Mouse (Mus musculus) liver, embryonic 11.5 days (tissue): Measurements from ENCODE around the gene Mettl24. TPM values are rescaled to one million over a fixed set of nuclear protein-coding genes. Genes with fewer than 3 reads are reported as not detected.

Experiments
- ATAC-seq: fragments of 200-750 bp; cut with Nextera tagmentation; replicated peaks from 2 replicates; pipeline ENCODE4 v1.8.0; 2017; ENCODE audit warnings: moderate number of reproducible peaks, mild to moderate bottlenecking, moderate TSS enrichment, moderate library complexity; ENCODE audit not compliant: low FRiP score
- DNase-seq: peaks from one replicate; pipeline ENCODE4 v3.0.0-alpha.2; 2017; ENCODE audit warnings: low spot score
- H3K27ac ChIP-seq: fragments of 300-500 bp; sonication (generic); 2 replicates; pipeline ENCODE4 v1.5.1; 2014; ENCODE audit warnings: mild to moderate bottlenecking, low read depth, low read length, control low read depth
- H3K27me3 ChIP-seq: fragments of 300-500 bp; sonication (generic); replicated peaks from 2 replicates; pipeline ENCODE4 v1.6.1; 2014; ENCODE audit warnings: low read length, mixed read lengths; ENCODE audit not compliant: control insufficient read depth, insufficient read depth
- H3K36me3 ChIP-seq: fragments of 300-500 bp; sonication (generic); 2 replicates; pipeline ENCODE4 v1.6.1; 2014; ENCODE audit warnings: mild to moderate bottlenecking, low read length, moderate library complexity, mixed read lengths; ENCODE audit not compliant: control insufficient read depth, insufficient read depth
- H3K4me1 ChIP-seq: fragments of 300-500 bp; sonication (generic); replicated peaks from 2 replicates; pipeline ENCODE4 v1.6.1; 2014; ENCODE audit warnings: low read length, mixed read lengths; ENCODE audit not compliant: control insufficient read depth, insufficient read depth
- H3K4me2 ChIP-seq: fragments of 300-500 bp; sonication (generic); 2 replicates; pipeline ENCODE4 v1.6.1; 2014; ENCODE audit warnings: mild to moderate bottlenecking, control low read depth, moderate library complexity
- H3K4me3 ChIP-seq: fragments of 300-500 bp; sonication (generic); 2 replicates; pipeline ENCODE4 v1.5.1; 2014; ENCODE audit warnings: low read depth, low read length, control low read depth
- H3K9ac ChIP-seq: fragments of 300-500 bp; sonication (generic); 2 replicates; pipeline ENCODE4 v1.6.1; 2014; ENCODE audit warnings: low read depth, low read length, control low read depth
- H3K9me3 ChIP-seq: fragments of 300-500 bp; sonication (generic); 2 replicates; pipeline ENCODE4 v1.6.1; 2016; ENCODE audit warnings: low read length, inconsistent platforms, mixed read lengths; ENCODE audit not compliant: control insufficient read depth
- WGBS: fragments of 180-500 bp; shearing (Covaris S2); extraction: QIAGEN DNeasy Blood & Tissue Kit; methylation state at CpG from one replicate; pipeline ENCODE4 v1.1.7; 2014; 5-methylcytosine and 5-hydroxymethylcytosine counted together
- polyA plus RNA-seq: library from polyadenylated mRNA; unstranded; fragments of >200 nt; fragmentation: Nextera tagmentation; extraction: Ambion mirVana; gene quantifications from 2 replicates; pipeline ENCODE4 v1.2.1, GENCODE M21; 2014

The Mettl24 gene
- polyA plus RNA-seq, 1 experiment from 2014 or later = 1.1 TPM

DNA sequence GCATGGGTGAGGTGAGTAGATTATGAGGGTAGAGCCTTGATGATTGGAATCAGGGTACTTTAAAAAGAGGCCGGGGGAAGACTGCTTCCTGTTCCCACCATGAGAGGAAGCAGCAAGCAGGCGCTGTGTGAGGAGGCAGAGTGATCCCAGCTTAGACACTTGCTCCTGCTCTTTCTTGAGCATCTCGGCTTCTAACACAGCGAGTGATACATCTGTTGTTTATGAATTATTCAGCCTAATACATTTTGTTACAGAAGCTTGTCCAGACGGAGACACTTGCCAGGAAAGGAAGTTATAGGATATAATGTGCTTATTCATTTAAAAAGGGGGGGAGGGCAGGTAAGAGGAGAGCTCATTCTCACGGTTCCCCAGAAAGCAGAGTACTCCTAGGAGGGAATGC, 142.9 kb downstream of the Mettl24 start:
- no peak for ATAC-seq
- no peaks in the 10 kb centered on the region for H3K4me1 ChIP-seq
- WGBS = 72% methylated on average over 6 of the region's 6 CpGs

DNA sequence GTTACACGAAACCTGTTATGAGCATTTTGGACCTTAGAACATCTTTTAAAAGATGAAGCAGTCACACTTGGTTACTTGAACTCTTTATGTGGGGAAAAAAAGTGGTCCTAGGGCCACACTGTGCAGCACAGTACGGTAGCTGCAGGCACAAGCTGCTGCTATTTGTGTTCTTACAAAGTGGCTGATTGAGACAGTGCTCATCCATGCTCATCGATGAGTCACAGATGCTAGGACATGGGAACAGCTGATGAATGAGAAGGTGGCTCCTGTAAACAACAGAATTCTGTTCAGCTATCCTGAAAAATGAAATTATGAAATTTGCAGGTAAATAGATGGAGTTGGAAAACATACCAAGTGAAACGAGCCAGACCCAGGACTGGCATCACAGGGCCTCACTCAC, 144.6 kb downstream of the Mettl24 start:
- Histone ChIP-seq H3K9me3 (no peaks in the 10 kb centered on the region), H3K4me1 (no peaks in the 10 kb centered on the region), H3K36me3 (no peaks in the 10 kb centered on the region), H3K4me3 (no peak overlapping the region), H3K4me2 (no peak overlapping the region), H3K27ac (no peak overlapping the region), H3K9ac (no peak overlapping the region), H3K27me3 (no peaks in the 10 kb centered on the region)
- DNase-seq = no peak
- WGBS = 87% methylated on average over 4 of the region's 4 CpGs
- ATAC-seq = no peak

More for the DNA sequence above, 142.9 kb downstream of the Mettl24 start:
- no peak overlapping the region for H3K9ac ChIP-seq
- no peak overlapping the region for H3K4me2 ChIP-seq
- no peaks in the 10 kb centered on the region for H3K36me3 ChIP-seq
- DNase-seq = no peak
- H3K27ac ChIP-seq = no peak overlapping the region
- H3K27me3 ChIP-seq = no peaks in the 10 kb centered on the region
- H3K9me3 ChIP-seq = no peaks in the 10 kb centered on the region
- no peak overlapping the region for H3K4me3 ChIP-seq

DNA sequence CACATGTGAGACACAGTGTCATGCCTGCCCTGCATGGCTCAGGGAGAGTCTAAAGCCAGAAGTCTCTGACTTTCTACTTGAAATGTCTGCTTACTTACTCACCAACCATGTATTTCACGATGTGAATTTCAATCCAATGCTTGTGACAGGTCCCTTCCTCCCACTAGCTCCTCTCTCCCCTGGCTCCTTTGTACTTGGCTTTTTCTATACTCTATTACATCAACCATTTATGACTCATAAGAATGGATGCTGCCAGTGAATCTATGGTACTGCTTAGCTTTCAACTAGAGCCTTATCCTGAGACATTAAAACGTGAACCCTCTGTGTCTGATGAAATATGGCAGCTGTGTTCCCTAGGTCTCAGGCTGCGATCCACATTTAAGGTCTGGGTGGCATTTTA, 147.2 kb downstream of the Mettl24 start:
- no peak for ATAC-seq
- Histone ChIP-seq H3K4me2 (no peak overlapping the region), H3K36me3 (peaks cover 10% of the 10 kb centered on the region; the same call in 1 of the 2 replicates), H3K9me3 (no peaks in the 10 kb centered on the region), H3K4me1 (no peaks in the 10 kb centered on the region), H3K27me3 (no peaks in the 10 kb centered on the region), H3K27ac (no peak overlapping the region), H3K4me3 (no peak overlapping the region), H3K9ac (no peak overlapping the region)
- DNase-seq = no peak
- WGBS = 85% methylated on average over 3 of the region's 3 CpGs

DNA sequence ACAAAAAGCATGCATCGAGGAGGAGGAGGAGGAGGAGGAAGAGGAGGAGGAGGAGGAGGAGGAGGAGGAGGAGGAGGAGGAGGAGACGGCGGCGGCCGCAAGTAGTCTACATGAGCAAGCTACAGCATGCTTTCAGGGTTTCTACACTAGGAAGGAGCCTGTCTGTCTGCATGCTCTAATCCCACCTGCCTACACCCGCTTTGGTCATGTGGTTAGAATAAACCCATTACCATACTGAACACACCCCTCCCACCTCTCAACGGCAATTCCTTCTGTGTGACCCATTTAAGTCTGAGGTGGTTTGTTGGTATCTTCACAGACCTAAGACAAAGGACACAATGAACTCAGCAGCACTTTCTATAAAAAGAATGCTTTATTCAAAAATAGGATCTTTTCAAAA, 148.2 kb downstream of the Mettl24 start:
- Histone ChIP-seq H3K4me1 (no peaks in the 10 kb centered on the region), H3K9me3 (no peaks in the 10 kb centered on the region), H3K36me3 (peaks cover 10% of the 10 kb centered on the region; the same call in 1 of the 2 replicates), H3K9ac (no peak overlapping the region), H3K27me3 (no peaks in the 10 kb centered on the region), H3K4me3 (no peak overlapping the region), H3K4me2 (no peak overlapping the region), H3K27ac (no peak overlapping the region)
- DNase-seq (no peak), ATAC-seq (no peak)
- WGBS = 94% methylated on average over 6 of the region's 7 CpGs

DNA sequence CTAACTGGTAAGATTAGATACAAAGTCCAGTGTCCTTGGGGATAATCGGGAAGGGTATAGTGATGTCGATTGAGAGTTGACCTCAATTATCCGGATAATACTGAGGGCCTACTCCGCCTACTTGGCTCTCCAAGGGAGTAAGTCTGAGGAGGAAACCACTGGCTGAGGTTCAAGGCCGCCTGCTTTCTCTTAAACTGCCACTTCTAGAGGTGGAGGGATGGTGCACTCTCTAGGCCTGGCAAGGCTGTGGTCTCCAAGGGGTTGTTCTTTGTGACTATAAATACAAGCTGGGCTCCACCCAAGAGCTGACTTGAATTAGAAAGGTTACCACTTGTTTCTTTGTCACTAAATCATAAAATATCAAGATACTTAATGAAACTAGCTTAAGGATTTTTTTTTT, 157.0 kb downstream of the Mettl24 start:
- Histone ChIP-seq H3K27ac (no peak overlapping the region), H3K4me2 (no peak overlapping the region), H3K9me3 (no peaks in the 10 kb centered on the region), H3K36me3 (peaks cover 10% of the 10 kb centered on the region; the same call in 1 of the 2 replicates), H3K27me3 (no peaks in the 10 kb centered on the region), H3K4me1 (no peaks in the 10 kb centered on the region), H3K9ac (no peak overlapping the region), H3K4me3 (no peak overlapping the region)
- 86% methylated on average over 5 of the region's 5 CpGs for WGBS
- ATAC-seq (no peak), DNase-seq (no peak)

DNA sequence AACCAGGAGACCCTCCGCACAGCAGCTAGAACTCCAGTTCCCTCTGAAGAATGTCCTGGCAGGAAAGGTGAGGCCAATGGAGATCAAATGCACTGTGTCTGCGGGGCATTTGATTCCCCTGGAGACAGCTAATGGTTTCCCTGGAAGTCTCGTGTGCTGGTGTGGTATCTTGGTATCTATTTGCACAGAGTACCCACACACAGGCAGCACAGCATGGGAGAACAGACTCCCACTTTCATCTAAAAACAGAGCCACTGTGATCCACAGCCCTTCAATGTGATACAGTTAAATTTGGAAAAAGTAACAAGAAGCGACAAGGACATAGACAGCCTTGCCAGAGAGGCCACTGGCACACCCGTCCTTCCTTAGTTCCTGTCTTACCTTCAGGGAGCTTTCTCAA, 160.8 kb downstream of the Mettl24 start:
- peaks cover 8% of the 10 kb centered on the region; the same call in 1 of the 2 replicates for H3K36me3 ChIP-seq
- no peaks in the 10 kb centered on the region for H3K4me1 ChIP-seq
- no peak for ATAC-seq
- H3K9ac ChIP-seq = no peak overlapping the region
- no peak overlapping the region for H3K27ac ChIP-seq
- H3K9me3 ChIP-seq = no peaks in the 10 kb centered on the region
- no peak overlapping the region for H3K4me2 ChIP-seq
- WGBS = 82% methylated on average over 5 of the region's 5 CpGs
- no peaks in the 10 kb centered on the region for H3K27me3 ChIP-seq
- DNase-seq = no peak
- H3K4me3 ChIP-seq = no peak overlapping the region

DNA sequence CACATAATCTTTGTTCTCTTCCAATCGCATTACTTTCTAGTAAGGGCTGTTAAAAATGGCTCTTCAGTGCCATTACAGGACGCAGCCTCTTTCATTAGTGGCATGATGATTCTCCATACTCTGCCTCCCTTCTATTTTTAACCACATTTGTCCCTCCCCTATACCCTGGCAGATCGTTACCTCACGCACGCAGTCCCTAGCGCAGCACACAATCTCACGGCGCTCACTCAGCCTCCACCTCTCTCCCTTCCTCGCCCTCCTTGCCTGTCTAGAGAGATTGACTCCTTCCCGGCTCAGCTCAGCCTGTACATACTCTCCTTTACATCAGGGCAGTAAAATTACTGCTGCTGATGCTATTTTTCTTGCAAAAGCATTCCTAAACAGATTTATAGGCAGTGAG, 161.5 kb downstream of the Mettl24 start:
- Histone ChIP-seq H3K4me3 (no peak overlapping the region), H3K4me1 (no peaks in the 10 kb centered on the region), H3K9ac (no peak overlapping the region), H3K27ac (no peak overlapping the region), H3K9me3 (no peaks in the 10 kb centered on the region), H3K27me3 (no peaks in the 10 kb centered on the region), H3K4me2 (no peak overlapping the region), H3K36me3 (peaks cover 8% of the 10 kb centered on the region; the same call in 1 of the 2 replicates)
- DNase-seq (no peak), ATAC-seq (no peak)
- WGBS = 74% methylated on average over 10 of the region's 10 CpGs

DNA sequence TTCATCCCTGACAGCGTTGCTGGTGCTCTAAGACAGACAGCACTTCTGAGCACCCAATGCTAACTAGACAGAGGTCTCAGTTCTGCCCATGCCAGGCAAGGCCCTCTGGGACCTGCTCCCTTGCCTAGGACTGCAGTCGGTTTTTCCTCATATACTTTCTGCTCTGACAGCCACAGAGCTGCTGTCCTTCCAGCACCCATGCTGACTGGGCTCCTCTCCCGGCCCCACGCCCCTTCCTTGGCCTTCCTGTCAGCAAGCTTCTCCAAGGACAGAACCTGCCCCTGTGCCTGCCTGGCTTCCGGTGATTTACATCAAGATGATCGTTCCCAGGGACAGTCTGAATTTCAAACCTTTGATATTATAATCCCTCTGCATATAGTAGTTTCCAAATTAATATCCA, 162.5 kb downstream of the Mettl24 start:
- no peak overlapping the region for H3K4me3 ChIP-seq
- DNase-seq = no peak
- H3K4me2 ChIP-seq = no peak overlapping the region
- H3K9ac ChIP-seq = no peak overlapping the region
- no peaks in the 10 kb centered on the region for H3K27me3 ChIP-seq
- no peaks in the 10 kb centered on the region for H3K4me1 ChIP-seq
- no peak for ATAC-seq
- peaks cover 8% of the 10 kb centered on the region; the same call in 1 of the 2 replicates for H3K36me3 ChIP-seq
- WGBS = 89% methylated on average over 6 of the region's 6 CpGs
- H3K27ac ChIP-seq = no peak overlapping the region
- H3K9me3 ChIP-seq = no peaks in the 10 kb centered on the region

DNA sequence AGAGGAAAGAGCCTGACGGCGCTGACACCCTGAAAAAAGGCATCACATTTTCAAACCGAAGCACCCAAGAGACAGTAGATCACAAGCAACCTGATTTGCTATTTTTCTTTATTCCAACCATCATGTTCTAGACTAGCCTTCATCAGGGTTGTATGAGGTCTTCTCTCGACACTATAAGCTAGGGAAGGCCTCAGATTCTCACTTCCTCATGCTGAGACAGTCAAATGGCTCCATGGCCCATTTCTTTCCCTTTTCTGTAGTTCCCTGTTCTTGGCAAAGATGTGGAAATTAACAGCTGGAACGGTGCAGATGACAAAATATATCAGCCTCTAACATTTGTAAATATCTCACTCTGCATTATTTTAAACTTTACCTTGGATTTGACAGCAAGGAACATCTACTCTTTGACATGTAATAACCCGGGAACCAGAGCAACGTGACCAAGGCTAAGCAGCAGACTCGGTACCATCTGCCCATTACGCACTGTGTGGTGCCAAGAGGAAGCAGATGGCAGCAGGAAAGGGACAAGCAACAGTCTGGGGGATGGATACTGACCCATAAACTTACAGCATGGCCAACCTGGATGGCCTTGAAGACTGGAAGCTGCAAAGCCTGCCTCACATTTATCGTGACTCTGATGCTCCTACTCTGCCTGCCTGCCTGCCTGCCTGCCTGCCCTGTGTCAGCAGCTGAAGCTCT, 164.2 kb downstream of the Mettl24 start:
- H3K4me1 ChIP-seq = no peaks in the 10 kb centered on the region
- no peak overlapping the region for H3K4me3 ChIP-seq
- H3K27me3 ChIP-seq = no peaks in the 10 kb centered on the region
- WGBS = 93% methylated on average over 10 of the region's 10 CpGs
- no peak overlapping the region for H3K4me2 ChIP-seq
- DNase-seq (no peak), ATAC-seq (no peak)
- no peak overlapping the region for H3K9ac ChIP-seq
- no peaks in the 10 kb centered on the region for H3K9me3 ChIP-seq
- H3K27ac ChIP-seq = no peak overlapping the region
- peaks cover 1% of the 10 kb centered on the region; the same call in 1 of the 2 replicates for H3K36me3 ChIP-seq
